Mouse (Mus musculus): ENCODE results near the gene Gm8857. TPM values are rescaled to one million over a fixed set of nuclear protein-coding genes. Genes with fewer than 3 reads are reported as not detected.
"Not testable (repeated sequence)": the region's sequence is repeated elsewhere in the genome, so short reads cannot be mapped to it uniquely, and the experiment has no call there.

The Gm8857 gene
- polyA plus RNA-seq (2016; fragmentation: Nextera tagmentation; extraction: Ambion mirVana): not detected in 2 replicates

DNA sequence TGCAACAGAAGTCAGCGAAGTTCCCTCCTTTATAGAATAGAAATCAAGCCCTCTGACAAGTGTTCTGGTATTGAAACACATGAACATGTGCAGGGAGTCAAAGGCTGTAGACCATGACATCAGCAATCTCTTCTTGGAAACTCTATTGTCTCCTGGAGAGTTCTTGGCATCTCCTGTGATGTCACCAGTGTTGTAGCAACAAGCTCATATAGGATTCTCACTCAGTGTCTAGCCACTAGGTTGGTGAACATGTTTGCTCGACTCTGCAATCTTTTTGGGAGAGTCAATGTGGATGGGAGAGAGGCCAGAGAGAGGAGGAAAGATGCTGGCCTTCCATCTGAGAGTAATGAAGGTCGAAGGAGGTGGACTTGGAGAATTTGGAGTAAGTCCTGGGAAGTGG, at the start of gene Gm8857, which contains the start of gene Gm8871:
TSS of gene Gm8857 (plus strand) at position 303 of the 400 bp plus-strand sequence.
TSS of gene Gm8871 (plus strand) at position 301 of the 400 bp plus-strand sequence.
- H3K36me3 ChIP-seq; H3K4me2 ChIP-seq; H3K9ac ChIP-seq (replicated peaks); H3K27me3 ChIP-seq; H3K4me3 ChIP-seq (replicated peaks); H3K9me3 ChIP-seq; ATAC-seq (ENCODE audit: insufficient number of reproducible peaks, insufficient read depth, low FRiP score, low TSS enrichment, low read depth); H3K27ac ChIP-seq; H3K4me1 ChIP-seq (replicated peaks): not testable (repeated sequence)
- WGBS: 60% methylated on average over 3 of the region's 3 CpGs

DNA sequence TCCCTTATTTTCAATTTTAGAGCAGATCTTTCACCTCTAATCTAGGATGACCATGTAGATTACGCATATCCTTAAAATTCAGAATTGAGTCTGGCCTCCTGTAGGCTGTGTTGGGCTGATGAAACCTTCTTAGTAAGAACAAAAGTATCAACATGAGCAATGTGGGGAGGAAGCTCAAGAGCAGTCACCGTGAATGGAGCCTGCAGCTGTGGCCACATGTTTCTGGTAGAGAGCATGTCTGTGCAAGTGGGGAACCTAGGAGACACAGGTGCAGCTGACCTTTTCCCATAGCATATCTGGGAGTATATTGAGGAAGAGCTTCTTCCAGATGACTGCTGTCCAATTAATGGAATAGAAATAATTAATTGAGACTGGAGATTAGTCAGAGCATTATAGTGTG, 5.9 kb downstream of the Gm8857 start:
- H3K4me2 ChIP-seq; H3K36me3 ChIP-seq; H3K9me3 ChIP-seq; H3K4me3 ChIP-seq (replicated peaks); H3K9ac ChIP-seq (replicated peaks); ATAC-seq (ENCODE audit: insufficient number of reproducible peaks, insufficient read depth, low FRiP score, low TSS enrichment, low read depth); H3K27ac ChIP-seq; H3K4me1 ChIP-seq (replicated peaks); H3K27me3 ChIP-seq: not testable (repeated sequence)
- WGBS: 81% methylated on average over 2 of the region's 2 CpGs

DNA sequence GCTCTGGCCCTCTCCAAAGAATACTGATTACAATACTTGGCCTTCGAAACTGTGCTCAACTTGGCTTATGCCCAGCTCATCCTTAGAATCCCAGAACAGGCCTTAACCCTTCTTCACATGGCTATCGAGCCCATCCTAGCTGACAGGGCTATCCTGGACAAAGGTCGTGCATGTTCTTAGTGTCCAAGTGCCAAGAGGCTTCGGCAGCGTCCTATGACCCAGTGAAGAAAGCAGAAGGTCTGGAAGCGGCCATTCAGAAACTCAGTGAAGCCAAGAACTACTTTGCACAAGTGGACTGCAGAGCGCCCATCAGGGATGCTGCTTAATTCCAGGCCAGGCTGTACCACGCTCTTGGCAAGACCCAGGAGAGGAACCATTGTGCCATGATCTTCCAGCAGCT, 10.4 kb downstream of the Gm8857 start:
- not testable (repeated sequence) for H3K9me3 ChIP-seq; ATAC-seq (ENCODE audit: insufficient number of reproducible peaks, insufficient read depth, low FRiP score, low TSS enrichment, low read depth); H3K36me3 ChIP-seq; H3K27ac ChIP-seq; H3K4me3 ChIP-seq (replicated peaks); H3K27me3 ChIP-seq; H3K9ac ChIP-seq (replicated peaks); H3K4me2 ChIP-seq; H3K4me1 ChIP-seq (replicated peaks)
- WGBS: 92% methylated on average over 5 of the region's 8 CpGs

Other genes starting within 250 kb of the Gm8857 start
- not detected in 2 replicates for gene Gm8871, start within 50 bp of the Gm8857 start, polyA plus RNA-seq (2016; fragmentation: Nextera tagmentation; extraction: Ambion mirVana)
- not detected in 2 replicates for gene Gm8879, start 179.8 kb downstream of the Gm8857 start, polyA plus RNA-seq (2016; fragmentation: Nextera tagmentation; extraction: Ambion mirVana)
- gene Gm5861, start 235.3 kb downstream of the Gm8857 start, polyA plus RNA-seq (2016; fragmentation: Nextera tagmentation; extraction: Ambion mirVana): not detected in 2 replicates